Mouse (Mus musculus) forelimb bud, embryonic 11.5 days (tissue): ENCODE measurements around the gene Fars2.

Experiments used
- DNase-seq: peaks from one replicate; pipeline ENCODE4 v3.0.0-alpha.2; 2012; ENCODE audit warnings: low read depth, low spot score

The Fars2 gene

DNA sequence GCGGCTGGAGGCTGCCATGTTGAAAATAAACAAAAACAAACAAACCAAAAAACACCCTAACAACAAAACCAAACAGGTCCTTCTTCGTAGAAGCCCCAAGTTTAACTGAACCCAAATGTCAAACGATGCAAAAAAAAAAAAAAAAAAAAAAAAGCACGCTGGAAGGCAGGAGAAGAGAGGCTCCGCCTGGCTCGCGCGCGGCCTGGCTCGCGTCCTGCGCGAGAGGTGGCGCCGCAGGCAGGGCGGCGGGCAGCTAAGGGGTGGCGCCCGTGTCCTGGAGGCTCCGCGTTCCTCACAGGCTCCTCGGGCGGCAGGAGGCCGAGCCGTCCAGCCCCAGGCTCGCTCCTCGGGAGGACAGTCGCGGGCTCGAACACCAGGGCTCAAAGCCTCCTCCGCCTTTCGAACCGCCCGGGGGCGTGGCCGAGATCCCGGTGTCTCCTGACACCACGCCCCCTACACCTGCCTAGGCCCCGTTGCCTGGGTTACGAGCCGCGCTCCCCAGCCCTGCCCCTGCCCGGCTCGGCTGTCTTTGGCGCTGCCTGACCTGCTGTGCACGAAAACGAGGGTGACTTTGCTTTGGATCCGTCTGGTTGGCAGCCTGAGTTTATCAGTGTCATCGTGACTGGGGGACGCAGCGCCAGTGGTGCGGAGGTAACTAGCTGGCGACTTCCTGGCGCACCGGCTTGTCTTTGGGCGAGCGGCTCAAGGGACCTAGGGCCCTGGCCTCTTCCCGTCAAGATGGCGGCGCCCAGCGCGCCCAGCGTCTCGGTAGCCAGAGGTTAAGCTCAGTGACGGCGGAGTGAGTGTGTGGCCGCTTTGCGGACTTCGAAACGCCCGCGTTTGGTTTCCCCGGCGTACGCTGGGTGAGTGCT lies at the start of gene Fars2, which contains the start of gene Lyrm4:
Gene Fars2 (plus strand): TSS at position 270 of the 872 bp plus-strand sequence.
Gene Lyrm4 (minus strand): TSS at position 384 of the 872 bp plus-strand sequence.
- peak; percentile 90 for DNase-seq

DNA sequence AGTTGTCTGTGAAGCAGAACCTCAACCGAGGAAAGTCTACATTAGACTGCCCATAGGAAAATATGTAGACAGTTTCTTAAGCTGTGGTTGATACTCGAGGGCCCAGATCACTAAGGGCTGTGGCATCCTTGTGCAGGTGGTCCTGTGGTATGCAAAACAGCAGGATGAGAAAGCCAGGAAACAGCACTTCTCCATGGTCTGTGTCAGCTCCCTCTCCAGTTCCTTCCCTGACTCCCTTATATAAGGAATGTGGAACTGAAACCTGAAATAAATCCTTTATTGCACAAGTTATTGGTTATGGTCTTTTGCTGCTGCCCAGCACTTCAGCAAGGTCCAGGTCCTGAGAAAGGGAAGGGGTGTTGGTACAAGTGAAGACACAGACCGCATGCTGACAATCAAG lies 42.7 kb upstream of the Fars2 start:
- DNase-seq, result no peak

DNA sequence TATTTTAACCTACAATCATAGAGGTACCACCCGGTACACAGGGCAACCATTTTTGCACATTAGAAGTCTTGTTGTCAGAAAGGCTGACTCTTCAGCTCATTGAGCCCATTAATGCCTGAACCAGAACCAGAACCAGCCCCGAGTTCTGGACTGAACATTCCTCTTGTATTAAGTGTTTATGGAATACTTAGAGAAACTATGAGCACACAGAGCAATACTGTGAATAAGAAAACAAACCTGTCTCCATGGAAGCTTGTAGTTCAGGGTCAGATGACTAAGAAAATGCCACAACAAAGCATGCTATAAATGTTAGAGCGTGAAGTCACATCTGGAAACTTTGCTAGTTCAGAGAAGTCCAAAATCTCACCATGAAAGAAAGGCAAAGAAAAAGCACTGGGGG lies 35.6 kb upstream of the Fars2 start:
- no peak for DNase-seq

DNA sequence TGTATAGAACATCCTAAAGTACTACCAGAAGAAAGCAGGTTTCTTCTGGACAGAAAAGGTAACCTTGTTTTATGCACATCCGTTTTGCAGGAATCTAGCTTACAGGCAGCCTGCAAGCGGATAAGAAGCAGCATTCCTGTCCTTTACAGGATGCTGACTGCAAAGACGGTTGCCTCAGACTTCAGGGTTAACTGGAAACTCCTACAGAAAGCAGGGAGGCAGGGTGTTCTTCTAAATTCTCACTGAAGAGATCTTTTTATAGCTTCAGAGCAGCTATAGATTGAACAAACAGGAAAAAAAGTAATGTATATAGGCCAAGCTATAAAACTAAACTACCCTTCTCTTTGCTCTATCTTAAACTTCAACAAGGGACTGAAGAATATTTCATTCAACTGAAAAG lies 32.5 kb upstream of the Fars2 start:
- no peak for DNase-seq

DNA sequence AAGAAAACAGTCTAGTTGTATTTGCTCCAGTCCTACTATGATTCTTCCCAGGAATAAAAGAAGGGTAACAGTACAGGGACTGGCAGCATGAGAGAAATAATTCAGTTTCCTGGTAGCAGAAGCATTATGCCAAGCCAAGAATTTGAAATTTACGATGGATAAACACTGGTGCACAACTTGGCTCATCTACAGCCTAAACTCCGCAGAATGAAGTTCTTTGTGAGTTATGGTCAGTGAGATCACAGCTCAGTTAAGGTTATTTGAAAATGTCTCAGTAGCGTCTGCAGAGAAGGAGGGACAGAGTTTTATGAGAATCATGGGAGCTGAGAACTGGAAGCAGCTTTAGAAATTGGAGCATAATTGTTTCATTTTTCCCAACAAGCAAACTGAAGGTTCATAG lies 31.2 kb upstream of the Fars2 start:
- DNase-seq, result no peak

GRCm38 (mm10) chr13:36086608-36087391 lies 30.4 kb upstream of the Fars2 start:
- DNase-seq, result no peak

DNA sequence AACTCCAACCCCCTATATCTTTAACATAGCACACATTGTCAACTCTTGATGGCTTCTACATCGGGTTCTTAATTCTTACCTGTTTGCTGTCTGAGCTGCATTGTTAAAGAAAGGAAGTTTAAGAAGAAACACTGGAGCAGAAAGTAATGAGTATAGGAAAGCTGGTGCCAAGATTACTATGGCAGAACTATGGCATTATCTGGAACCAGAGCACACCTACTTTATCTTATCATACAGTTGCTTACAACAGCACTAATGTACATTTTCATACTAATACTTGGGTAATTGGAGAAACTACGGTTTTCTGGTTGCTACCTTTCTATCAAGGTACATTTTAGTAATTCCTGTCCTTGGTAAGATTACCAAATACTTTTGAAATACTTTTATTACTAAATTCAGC lies 29.8 kb upstream of the Fars2 start:
- no peak for DNase-seq

DNA sequence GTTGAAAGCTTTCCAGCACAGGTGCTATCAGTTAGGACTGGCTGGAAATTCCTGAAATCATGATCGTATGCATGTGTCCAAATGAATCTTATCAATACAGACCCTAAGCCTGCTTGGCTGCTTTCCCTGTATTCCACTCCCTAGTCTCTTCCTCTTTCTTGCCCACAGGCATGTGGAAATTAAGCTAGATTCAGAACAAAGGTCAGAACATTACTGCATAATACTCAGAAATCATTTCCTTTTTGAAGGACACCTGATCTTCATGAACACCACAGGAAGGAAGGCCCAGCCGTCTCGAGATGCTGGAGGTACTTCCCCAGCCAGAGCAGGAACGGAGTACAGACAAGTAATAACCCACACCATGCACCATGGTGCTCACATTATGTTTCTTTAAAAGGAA lies 29.0 kb upstream of the Fars2 start:
- DNase-seq, result no peak

DNA sequence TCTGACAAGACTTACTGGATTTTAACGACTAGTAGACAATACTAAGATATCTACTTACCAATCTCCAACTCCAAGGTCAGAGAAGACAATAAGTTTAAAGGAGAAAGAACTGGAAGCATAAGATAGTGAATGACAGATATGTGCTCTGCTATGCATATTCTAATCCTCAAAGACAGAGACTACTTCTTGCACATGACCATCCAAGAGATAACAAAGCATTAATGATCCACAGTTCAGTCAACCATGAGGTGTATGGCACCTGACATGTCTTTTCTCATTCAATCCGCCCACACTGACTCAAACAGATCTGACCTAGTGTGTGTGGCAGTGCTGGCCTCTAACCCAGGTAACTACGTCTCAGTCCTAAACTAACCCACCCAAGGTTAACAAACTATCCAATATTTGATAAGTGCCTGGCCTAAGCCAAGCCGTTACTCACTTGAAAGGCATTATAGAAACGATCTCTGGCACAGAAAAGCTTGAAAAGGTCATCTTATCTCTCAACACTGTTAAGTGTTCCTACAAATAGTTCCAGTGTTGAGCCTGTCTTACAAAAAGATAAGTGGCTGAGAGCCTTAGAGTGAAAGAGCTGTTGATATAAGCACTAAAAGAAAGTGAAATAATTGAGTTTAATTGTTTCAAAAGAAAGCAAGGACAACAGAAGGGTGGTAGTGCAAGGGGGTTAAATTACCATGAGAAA lies 20.4 kb upstream of the Fars2 start:
- no peak for DNase-seq

DNA sequence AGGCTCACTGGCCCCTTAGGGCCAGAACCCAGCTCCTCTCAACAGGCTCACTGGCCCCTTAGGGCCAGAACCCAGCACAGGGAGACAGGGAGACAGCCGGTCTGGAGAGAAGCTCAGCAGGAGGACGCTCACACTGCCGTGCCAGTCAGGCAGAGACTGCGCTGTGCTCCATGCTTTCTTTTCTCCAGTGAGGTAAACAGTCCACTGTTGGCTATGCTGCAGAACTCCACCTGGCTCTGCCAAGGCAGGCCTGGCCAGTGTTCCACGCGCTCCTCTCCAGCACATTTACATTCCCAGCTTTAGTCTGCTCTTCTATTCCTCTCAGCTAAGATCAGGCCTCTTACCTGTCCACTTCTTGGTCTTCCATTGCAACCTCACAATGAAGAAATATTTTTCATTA lies 11.6 kb upstream of the Fars2 start:
- no peak for DNase-seq

DNA sequence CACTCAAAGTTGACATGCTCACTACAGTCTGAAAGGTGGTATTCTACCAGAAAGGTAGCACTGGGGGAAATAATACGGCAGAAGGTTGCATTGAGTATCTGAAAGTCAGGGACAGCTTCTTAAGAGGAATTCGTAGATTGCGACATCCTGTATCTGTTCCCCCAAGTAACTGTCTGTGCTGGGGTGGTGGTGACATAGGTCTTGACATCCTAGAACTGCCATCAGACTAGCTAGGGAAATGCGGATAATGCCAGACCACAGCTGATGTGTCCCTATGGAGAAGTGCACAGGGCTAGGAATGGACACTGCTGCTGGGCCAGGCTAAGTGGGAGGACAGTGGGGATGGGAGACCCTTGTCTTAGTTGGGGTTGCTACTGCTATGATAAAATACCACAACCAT lies 8.7 kb upstream of the Fars2 start:
- no peak for DNase-seq

DNA sequence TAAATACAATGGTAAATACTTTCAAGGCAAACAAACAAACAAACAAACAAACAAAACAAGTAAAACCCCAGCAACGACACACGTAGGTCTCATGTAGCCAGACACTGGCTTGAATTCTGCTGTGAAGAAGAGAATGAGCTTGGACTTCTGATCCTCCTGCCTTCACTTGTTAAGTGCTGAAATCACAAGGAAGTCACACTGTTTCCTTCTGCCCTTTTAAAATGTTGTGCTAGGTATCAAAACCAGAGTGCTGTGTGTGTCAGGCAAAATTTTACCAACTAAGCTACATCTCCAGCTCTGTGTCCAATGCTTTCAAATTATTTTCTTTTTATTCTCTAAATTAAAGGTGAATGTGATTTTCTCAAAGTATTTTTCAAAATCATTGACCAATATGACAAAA lies 5.9 kb upstream of the Fars2 start:
- no peak for DNase-seq

DNA sequence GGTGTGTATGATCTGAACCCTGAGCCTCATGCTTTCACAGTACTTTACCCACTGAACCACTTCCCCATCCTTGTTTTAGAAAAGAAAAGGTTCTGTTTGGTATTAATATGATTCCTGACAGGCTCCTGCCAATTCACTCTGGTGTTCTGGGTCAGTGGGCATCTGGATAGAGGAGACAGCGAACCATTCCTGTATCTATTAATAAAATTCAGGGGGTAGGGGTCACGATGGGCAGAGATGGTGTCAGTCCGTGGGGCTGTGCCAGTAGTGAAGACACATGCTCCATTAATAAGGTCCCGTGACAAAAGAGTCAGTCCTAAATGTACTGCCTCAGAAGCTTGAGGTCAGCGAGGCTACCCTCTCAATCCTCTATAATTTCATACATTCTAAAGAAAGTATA lies 4.0 kb upstream of the Fars2 start:
- DNase-seq, result no peak

DNA sequence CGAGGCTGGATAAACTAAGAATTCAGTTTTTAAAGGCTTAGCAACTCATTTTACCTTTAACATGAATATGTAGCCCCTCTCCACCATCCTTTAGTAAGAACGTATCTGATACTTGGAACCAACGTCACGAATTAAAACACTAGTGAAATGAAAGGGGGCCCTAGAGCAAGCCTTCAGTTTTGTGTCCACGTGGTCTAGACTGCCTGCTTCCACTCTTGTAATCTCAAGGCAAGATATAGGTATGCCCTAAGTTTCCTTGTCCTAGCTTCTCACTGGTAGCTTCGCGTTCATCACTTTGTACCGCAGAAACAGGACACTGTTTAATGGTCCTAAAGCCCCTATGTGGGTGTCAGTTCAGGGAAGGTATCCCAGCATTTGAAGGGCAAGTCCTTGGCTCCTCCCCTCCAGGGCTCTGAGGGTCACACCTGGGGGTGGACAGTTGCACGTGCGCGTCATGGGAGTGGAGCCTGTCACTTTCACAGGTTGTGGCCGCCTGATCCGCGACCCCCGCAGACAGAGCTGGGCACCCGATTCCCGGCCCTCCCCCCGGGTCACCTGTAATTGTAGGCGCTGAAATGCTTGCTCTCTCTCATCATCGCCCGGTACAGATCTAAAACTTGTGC lies 581 bp upstream of the Fars2 start:
- DNase-seq, result peak; percentile 35

DNA sequence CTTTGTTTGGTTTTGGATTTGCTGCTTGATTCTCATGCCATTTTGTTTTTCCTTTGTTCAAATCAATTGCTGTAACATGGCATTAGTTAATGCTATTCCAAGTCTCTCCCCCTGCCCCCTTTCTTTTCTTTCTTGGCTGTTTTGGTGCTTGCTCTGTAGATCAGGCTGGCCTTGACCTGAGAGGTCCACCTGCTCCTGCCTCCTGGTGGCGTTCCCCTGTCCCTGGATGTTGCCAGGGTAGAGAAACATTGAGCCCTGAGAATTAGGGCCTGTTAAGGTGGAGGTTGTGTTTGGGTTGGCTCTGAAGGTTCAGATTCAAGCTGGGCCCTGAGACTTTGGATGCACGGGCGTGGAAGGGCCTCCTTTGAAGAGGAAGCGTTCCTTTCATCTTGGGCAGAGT lies 2.5 kb downstream of the Fars2 start:
- DNase-seq, result no peak

DNA sequence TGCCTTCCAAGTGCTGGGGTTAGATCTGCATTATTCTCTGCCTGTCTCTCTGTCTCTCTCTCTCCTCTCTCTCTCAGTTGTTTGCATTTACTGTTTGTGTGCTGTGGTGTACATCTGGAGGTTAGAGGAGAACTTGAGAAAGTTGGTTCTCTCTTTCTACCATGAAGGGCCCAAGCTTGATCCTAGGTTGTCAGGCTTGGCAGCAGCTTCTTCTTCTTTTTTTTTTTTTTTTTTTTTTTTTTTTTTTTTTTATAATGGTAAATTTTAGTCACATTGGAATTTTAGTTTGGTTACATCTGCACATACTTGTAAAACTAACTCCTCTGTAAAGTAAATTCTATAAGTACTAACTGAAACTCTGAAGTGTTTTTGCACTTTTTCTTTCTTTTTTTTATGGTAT lies 3.4 kb downstream of the Fars2 start:
- DNase-seq, result no peak

- no peak for DNase-seq
Observed at GRCm38 (mm10) chr13:36129360-36130054, 12.3 kb downstream of the Fars2 start.

DNA sequence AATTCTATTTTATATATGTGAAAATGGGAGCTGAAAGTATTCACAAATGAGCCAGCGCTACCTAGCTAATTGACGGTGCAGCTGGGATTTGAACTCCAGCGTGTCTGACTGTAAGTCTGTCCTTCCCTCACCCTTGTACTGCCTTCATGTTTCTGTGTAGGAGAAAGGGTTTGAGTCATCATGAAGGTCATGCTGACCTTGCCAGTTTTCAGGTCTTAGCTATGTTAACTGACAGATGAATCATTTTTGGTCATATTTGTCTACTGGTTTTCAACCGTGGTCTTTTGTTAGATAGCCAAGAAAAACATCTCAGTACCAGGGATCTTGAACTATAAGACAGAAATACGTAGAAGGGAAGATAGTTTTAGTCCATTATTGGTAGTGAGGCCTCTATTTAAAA lies 14.2 kb downstream of the Fars2 start:
- DNase-seq, result no peak

DNA sequence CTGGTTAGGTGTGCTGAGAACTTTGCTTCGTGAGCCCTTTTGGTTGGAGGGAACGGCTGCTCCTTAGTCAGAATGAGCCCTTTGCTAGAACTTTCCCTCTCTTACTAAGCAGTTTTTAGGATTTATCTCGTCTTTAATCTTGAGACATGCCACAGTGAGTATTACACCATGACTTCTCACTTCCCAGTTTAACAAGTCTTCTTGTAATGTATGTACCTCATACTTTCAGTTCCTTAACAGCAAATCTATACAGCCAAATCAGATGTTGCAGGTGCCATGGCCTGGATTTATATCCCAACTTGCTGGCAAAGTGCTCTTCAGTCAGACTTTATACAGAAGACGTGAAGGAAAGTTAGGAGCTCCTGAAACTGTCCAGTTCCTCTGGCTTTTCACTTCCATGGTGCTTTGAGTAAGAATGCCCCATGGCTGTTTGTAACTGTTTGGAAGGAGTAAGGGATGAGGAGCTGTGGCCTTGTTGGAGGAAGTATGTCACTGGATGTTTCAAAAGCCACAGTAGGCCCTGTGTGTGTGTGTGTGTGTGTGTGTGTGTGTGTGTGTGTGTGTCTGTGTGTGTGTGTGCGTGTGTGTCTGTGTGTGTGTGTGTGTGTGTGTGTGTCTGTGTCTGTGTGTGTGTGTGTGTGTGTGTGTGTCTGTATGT lies 14.9 kb downstream of the Fars2 start:
- no peak for DNase-seq

- DNase-seq, result no peak
Observed at GRCm38 (mm10) chr13:36139703-36140102, 22.5 kb downstream of the Fars2 start.
